Mouse (Mus musculus) gastrocnemius, adult 18-20 months (tissue): ENCODE results near the gene Hmgxb4. TPM values are rescaled to one million over a fixed set of nuclear protein-coding genes. Genes with fewer than 3 reads are reported as not detected.
"Not testable (repeated sequence)": the region's sequence is repeated elsewhere in the genome, so short reads cannot be mapped to it uniquely, and the experiment has no call there.

ENCODE experiments used
- DNase-seq: peaks from one replicate; pipeline ENCODE4 v3.0.0; 2021; ENCODE audit warnings: low spot score
- long read RNA-seq, 2 experiments: library from polyadenylated mRNA; stranded (forward); transcript quantifications; one replicate each; pipeline ENCODE4 v2.0.0; 2021
- total RNA-seq, 2 experiments: library from RNA; stranded (reverse); gene quantifications; 2 replicates each; pipeline ENCODE4 v1.2.3; 2021

The Hmgxb4 gene
- total RNA-seq: 1 to 10 TPM; 7.4 to 9.5 TPM
- long read RNA-seq, experiment 1, partial matches to known transcripts: 1 of 4 reads
- long read RNA-seq, experiment 1, other reads (novel, unspliced or antisense): 1 of 4 reads
- long read RNA-seq, experiment 2, full-length matches to known transcripts: 3 of 5 reads
- long read RNA-seq, experiment 2, partial matches to known transcripts: 0 of 5 reads
- long read RNA-seq, experiment 2, other reads (novel, unspliced or antisense): 2 of 5 reads

DNA sequence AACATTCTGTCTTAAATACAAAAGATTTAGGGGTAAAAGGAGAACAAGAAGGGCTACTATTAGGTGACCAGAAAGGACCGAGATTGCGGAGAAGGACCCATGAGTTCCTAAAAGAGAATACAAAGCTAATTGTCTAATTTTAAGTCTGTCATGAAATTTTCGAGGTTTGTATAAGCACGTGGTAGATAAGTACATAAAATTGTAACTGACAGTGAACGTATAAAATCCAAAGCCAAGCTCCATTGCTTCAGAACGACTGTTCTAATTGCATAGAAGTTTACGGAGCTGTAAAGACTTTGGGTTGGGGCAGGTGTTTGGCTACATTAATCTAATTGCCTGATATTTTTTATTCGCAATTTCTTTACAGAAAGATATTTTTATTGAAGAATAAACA is at the start of gene Hmgxb4:
TSS of gene Hmgxb4 (plus strand) at position 276 of the 394 bp plus-strand sequence.
- DNase-seq: no peak

DNA sequence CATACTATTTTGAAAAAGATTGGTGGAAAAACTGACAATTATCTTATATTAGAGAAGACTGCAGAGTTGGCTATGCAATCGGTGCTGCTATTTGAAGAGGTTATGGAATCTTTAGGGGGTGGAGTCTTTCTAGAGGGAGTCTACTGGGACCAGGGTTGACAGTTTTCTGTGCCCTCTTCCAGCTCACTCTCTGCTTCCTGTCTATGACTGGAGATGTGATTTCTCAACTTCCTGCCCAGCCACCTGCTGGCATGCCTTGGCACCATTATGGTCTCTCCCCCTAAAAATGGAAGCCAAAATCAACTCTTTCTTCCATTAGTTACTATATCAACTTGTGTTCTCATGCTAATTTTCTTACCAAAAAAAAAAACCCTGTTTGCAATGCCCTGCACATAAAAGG is 43.7 kb upstream of the Hmgxb4 start:
- DNase-seq: no peak

DNA sequence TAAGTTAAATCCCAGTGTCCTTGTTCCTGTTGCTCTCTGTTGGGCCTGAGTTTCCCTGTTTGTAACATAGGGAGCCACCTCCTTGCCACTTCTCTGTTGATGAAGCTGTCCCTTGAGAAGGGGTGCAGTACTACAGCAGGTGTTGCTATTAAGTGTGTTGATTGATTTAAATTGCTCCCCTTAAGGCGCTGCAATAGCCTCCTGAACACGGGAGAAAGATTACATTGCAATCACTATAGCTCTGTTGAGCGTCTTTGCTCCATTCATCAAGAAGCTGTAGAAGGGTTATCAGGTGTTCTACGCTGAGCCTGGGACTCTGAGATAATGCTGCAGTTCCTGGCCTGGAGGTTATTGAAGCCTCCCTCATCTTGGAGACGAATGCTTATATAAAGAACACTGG is 29.2 kb upstream of the Hmgxb4 start:
- DNase-seq: no peak

DNA sequence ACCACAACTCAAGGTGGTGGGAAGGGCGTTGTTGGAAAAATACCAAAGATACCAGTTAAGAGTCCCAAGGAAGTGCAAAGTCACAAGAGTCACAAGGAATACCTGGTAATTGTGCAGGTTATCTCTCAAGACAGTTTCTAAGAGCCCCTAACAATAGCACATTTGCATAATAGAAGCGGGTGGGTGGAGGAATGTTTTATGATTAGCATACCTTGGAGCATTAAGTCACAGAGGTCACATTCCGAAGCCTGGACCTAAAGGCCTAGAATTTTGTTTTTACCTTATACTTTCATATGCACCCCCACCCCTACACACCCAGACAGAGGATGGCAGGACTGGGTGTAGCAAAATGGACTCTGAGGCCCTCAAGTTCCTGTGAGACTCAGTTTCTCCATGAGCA is 22.9 kb upstream of the Hmgxb4 start:
- DNase-seq: not testable (repeated sequence)

DNA sequence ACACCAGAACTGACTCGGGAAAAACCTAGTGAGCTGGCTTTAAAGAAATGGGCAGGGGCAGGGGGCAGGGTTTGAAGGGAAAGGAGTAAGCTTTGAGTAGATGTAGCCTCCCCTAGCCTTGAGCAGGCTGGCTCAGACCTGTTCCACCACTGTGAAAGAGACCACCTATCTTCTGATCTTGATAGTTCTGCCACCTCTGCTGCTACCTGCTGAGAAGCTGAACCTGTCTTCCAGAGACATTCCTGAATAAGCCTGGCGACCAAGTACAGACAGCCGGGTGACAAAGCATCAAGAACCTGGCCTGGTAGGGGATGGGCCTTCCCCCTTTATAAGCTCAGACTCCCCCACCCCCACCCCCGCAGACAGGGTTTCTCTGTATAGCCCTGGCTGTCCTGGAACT is 21.5 kb upstream of the Hmgxb4 start:
- DNase-seq: no peak

DNA sequence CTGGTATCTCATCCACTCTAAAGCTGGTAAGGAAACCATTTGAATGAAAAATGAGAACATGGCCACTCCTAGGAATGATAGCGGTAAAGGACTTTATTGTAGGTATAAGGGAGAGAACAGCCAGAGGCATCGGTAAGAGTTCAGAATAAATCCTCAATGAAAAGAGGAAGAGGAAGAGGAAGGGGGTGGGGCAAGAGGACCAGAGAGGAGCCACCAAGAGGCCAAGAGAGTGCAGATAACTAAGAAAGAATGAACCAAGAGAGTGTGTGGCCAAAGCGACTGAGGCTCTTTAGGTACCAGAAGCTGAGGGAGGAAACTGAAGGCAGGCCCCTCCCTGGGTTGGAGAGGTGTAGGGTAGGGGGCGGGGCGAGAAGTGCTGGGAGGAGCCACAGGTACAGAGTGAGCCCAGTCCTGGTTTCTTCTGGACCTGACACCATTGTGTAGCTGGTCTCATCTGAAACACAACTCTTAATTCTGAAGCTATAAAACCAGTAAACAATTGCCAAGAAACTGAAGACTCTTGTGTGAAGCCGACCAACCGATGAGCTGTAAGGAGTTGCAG is 20.8 kb upstream of the Hmgxb4 start:
- no peak for DNase-seq

DNA sequence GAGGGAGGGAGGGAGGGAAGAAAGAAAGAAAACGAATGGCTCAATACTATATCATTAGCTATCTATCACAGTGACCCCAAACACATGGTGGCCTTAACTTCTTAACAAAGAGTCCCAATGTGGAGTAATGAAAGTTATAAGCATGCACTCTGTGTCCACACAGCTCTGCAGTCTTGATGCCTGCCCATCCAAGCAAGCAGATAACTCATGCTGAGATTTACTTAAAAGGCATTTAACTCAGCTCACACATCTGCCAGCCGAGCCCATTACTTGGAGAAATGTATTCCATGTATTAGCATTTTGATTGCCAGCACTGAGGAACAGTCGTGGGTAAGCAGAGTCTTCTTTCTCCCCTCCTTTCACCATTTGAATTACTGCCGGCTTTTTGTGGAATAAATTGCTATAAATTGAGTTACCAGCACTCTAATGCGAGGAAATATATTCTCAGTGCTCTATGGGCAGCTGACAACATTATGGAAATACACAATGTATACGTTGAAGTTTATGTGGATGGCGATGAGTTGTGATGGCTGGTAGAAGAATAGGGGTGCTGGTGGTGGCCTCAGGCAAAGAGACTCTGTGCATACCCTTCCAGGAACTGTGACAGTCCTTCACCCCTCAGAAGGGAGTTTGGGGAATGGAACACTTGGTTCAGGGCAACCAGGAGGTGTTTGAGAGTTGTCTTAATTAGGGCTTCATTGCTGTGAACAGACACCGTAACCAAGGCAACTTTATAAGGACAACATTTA is 19.9 kb upstream of the Hmgxb4 start:
- DNase-seq: no peak

DNA sequence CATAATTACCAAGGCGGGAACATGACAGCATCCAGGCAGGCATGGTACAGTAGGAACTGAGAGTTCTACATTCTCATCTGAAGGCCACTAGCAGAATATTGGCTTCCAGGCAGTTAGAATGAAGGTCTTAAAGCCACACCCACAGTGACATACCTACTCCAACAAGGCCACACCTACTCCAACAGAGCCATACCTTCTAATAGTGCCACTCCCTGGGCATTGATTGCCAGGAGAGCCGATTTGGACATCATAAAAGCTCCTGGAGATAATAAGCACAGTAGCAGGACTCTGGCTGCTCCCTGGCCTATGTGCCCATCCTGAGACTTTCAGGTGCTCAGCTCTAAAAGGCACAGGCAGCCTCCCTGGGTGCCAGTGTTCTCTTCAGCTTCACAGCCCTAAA is 19.3 kb upstream of the Hmgxb4 start:
- DNase-seq: no peak

DNA sequence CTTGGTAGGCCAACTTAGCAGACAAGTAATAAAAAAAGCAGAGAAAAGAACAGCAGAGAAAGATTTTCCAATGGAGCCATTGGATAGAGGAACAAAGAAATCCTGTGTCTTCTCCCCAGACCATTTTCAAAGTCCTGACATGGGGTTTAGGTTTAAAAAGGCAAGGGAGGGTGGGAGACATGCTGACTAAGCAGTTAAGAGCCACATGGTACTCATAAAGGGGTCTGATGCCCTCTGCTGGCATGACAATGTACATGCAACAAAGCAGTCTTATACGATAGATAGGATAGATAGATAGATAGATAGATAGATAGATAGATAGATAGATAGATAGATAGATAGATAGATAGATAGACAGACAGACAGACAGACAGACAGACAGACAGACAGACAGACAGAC is 15.7 kb upstream of the Hmgxb4 start:
- no peak for DNase-seq

DNA sequence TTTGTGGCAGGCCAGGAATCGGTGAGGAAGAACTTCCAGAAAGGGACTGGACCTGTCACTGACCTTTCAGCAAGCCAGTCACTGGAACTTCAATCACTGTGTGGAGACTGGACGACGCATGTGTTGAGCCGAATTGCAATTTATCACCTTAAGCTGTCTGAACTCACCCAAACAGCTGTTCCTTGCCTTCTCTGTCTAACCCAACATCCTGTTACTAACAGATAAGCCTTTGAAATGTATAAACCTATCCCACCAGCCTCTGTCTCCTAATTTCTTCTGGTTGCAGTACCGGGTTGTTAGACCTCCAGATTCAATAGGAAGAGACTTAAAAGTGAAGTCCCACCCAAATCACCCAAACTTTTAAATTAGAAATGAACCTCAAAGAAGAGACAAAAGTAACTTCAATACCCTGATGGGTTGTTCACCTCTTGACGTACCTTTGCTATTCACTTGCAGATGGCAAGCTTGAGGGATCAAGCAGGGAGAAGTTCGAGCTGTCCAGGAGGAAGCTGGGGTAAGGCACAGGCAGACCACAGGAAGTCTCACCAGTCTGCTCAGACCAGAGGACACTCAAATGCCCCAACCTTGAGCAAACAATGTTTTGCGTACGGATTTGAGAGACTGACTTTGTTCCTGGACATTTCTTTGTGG is 13.0 kb upstream of the Hmgxb4 start:
- DNase-seq: no peak

DNA sequence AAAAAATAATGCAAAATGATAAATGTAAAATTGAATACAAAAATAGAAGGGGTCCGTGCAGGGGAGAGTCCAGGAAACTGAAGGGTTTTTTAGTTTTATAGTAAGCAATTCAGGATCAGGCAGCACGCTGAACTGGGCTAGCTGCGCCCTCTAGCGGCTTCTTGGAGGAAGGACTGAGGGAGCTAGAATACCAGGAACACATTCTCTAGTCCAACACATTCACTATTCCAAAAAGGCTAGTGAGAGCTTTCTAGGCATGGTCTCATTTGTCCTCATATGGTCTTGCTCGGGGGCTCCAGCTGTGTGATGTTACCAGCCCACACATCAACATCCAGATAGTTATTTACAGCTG is 12.5 kb upstream of the Hmgxb4 start:
- peak; percentile 22 for DNase-seq

DNA sequence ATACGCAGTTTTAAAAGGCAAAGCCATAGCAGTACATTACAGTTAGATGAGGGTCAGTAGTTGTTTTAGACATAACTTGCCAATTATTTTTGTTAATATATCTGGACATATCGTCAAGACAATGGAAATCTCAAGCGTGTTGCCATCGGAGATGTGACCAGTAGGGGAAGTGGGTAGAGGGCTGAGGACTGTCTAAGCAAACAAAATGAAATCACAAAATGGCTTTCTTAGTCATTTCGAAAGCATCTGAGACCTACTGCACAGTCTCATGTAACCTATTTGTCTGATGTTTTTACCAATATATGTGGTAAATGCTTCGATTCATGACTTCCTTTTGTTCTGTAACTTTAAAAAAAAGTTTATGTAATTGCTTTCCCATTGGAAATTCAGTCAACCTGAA is 11.3 kb upstream of the Hmgxb4 start:
- no peak for DNase-seq

DNA sequence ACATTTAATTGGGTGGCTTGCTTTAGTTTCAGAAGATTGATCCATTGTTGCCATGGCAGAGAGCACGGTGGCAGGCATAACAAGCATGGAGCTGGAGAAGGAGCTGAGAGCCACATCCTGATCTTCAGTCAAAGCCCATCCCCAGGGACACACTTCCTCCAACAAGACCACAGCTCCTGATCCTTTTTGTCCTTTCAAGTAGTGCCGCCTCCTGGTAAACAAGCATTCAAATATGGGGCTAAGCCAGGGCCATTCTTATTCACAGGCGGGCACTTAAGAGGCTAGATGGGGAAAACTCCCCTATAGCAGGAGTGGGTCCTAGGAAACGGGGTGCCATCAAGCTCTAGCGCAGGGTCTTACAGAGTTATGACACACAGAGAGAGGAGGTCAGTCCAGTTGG is 5.7 kb upstream of the Hmgxb4 start:
- no peak for DNase-seq

DNA sequence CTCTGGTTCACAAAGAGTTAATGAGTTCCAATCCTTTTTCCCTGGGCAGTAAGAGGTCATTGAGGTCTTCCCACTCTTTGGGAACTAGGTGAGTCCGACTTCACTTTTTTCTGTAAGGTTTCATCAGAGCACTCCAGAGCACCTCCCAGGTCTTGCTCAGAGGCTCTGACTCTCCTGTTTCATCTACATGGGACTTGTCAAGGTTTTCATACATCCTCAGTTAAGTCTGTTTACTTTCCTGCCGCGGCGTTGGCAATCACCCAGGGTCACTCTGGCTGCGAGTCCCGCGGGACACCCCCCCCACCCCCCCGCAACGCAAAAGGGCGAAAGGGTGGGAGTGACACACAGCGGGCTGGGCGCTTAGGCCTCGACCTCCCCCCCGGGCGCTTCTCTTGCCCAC is 3.1 kb upstream of the Hmgxb4 start:
- no peak for DNase-seq

DNA sequence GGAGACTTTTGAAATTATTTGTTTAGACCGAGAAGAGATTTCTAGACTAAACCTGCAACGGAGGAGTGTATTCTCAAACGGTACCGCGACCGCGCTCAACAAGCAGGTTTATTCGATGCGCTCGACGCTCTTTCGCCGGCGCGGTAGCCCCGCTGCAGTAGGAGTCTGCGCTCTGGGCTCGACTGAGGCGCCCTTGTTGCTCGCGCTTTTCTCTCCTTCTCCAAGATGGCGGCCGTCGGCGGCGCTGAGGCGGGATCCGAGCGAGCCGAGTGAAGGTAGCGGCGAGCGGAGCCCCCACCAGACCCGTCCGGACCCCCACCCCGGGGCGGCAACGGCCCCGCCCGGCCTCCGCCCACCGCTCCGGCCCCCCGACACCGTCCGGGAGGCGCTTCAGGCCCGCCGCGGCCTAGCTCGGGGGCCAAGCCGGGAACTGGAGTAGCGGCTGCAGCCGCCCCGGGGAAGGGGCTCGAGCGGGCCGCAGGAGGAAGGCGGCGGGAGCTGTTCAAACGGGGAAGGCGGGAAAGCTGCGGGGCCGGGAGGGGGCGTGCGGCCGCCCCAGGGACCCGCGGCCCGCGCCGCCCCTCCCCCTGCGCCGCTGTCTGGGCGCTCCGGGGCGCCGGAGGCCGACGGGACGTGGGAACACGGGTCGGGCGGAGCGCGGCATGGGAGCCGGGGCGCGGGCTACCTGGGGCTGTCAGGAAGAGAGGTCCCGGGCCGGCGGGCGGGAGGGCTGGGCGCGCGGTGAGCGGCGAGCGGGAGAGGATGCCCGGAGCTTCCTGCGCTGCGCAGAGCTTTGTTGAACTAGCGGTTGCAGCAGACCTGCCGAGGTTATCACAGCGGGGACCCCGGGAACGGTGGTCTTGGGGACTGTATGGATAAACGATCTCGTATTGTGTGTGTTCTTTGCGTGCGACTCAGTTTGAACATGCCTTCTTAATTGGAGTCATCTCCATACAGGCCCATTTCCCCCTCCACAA is 607 bp downstream of the Hmgxb4 start:
- peak; percentile 84 for DNase-seq

DNA sequence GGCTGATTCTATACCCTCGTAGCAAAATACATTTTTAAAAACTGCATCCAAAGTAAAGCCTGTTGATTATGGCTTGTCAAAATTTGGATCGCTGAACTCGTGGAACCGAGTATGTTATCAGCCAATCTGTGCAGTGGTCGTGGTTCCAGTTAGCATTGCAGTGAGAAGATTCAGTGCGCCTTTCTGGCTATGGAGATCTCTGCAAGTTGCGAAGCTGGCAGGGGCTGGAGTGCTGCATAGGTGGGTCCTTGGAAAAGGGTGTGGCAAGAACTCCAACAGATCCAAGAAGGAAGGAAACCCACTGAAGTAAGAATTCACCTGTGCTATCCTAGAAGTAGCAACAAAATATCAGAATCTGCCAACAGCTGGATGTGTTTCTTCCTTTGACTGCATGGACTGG is 1.4 kb downstream of the Hmgxb4 start:
- DNase-seq: no peak

DNA sequence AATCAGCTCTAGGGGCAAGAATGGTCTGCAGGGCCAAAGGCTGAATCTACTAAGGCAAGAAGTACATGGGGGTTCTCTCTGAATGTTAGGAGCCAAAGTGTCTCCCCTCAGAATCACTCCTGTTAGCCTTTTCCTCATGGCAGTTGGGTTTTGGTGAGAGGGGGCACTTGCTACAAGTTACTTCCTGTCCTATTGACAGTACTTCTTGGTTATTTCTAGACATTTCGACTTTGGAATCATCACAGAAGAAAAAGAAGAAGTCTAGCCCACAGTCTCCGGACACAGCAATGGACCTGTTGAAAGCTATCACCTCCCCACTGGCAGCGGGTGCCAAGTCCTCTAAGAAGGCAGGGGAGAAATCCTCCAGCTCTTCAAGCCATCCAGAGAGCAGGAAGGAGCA is 7.3 kb downstream of the Hmgxb4 start:
- DNase-seq: no peak

DNA sequence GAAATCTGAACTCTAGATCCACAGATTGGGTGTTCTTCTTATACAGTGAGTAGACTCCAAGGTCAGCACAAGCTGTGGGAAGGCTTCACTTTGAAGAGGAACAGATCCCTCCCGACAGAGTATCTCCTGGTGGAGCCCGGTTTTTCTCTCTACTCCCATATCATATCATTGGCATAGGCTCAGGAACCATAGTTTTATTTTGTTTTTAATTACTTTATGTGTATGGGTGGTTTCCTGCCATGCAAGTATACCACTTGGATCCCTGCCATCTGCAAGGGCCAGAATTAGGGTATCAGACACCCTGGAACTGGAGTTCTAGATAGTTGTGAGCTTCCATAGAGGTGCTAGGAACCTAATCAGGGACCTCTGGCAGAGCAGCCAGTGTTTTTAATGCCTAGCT is 15.7 kb downstream of the Hmgxb4 start:
- DNase-seq: no peak

DNA sequence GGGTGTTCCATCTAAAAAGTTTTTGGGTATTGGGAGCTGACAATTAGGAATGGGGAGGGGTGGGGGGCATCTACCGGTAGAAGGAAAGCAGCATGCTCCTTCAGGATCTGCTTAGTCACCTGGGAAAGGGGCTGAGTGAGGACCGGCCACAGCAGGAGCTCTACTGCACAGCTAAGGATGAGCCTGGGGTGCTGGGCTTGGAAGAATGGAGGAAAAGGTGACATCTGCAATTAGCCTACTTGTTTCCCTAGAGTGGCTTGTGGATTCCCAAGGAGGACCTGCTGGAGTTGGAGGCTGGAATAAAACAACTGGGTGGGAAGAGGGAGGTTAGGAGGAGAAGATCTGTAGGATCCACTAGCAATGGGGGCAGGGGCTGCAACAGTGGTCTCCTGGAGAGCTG is 20.4 kb downstream of the Hmgxb4 start:
- DNase-seq: no peak

DNA sequence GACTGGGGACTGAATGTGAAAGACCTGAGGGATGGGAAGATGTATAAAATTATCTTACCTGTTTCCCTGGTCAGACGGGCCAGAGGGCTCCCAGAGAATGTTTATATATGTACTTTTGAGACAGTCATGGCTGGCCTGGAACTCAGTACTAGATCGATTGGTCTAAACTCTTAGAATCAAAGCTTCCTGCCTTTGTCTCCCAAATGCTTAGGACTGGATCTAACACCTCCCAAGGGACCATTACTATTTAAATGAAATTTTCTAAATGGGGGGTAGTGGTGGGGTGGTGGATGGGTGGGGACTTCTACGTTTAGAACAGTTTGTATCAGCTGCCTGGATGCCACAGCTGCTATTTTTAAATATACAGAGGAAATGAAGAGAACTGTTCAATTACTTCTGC is 20.8 kb downstream of the Hmgxb4 start:
- no peak for DNase-seq

DNA sequence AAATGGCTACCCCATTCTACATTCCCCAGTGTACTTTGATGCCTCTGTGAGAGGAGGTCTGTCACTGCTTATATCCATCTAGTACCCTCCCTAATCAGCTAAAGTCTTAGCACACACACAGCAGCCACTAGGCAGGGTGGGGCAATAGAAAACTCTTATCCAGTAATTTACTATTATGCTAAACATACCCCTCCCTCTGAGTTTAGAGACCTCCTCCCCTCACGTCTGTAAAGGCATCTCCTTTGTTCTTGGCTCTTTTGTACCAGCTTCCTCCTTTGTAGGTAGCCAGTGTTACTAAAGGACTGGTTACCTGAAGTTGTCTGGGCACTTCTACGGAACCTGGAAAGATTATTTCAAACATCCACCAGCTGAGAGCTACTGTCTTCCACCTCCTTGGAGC is 22.8 kb downstream of the Hmgxb4 start:
- DNase-seq: no peak

DNA sequence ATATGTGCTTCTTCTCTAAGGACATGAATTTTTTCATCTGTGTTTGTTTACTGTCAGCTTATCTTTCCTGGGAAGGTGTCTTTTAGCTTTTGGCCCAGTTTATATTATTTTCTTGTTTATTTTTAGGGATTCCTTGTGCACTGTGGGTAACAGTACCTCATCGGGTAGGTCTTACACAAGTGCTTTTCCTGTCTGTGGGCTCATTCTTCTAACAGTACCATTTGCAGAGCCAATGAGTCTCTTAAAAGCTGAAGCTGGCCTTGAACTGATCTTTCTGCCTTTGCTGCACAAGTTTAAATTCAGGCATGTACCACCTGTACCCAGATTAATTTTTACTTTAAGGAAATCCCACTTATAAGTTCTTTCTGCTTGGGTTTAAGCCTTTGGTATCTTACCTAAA is 23.3 kb downstream of the Hmgxb4 start:
- no peak for DNase-seq
